Mouse (Mus musculus) cerebellum, adult 2 months (tissue): ENCODE data around the gene Znhit2.

Source experiments
- CTCF ChIP-seq: fragments of 200-500 bp; IDR thresholded peaks from 2 replicates; pipeline ENCODE4 v1.5.1; 2011; ENCODE audit warnings: low read depth, mild to moderate bottlenecking, control low read depth, low read length, moderate library complexity, borderline replicate concordance; ENCODE audit not compliant: insufficient read depth
- POLR2A ChIP-seq: fragments of 200-500 bp; IDR thresholded peaks from 2 replicates; pipeline ENCODE4 v1.6.1; 2011; ENCODE audit warnings: low read length, control low read depth, borderline replicate concordance; ENCODE audit not compliant: insufficient read depth

- TF ChIP-seq POLR2A (no peak), CTCF (no peak)
Observed at GRCm38 (mm10) chr19:6068951-6069350, 8.0 kb downstream of the Znhit2 start.
